Mouse (Mus musculus) common myeloid progenitor, adult 5-6 weeks (primary cell): ENCODE measurements around the gene Rab34. TPM values are rescaled to one million over a fixed set of nuclear protein-coding genes. Genes with fewer than 3 reads are reported as not detected.
A peak's percentile ranks its signal among the peaks of the same experiment; 100 is the strongest.

Experiments used
- ATAC-seq: replicated peaks from 2 replicates; pipeline ENCODE4 v1.8.0; 2016; ENCODE audit warnings: low read depth, mild to moderate bottlenecking, moderate TSS enrichment, inconsistent platforms; ENCODE audit not compliant: poor library complexity, severe bottlenecking
- total RNA-seq: library from RNA; stranded (forward); fragments of 200-1000, 187-1606 nt; gene quantifications from 2 replicates; pipeline ENCODE4 v1.2.3, GENCODE M21; 2017

Rab34 gene
- total RNA-seq, result 2.0 and 2.8 TPM in 2 replicates

DNA sequence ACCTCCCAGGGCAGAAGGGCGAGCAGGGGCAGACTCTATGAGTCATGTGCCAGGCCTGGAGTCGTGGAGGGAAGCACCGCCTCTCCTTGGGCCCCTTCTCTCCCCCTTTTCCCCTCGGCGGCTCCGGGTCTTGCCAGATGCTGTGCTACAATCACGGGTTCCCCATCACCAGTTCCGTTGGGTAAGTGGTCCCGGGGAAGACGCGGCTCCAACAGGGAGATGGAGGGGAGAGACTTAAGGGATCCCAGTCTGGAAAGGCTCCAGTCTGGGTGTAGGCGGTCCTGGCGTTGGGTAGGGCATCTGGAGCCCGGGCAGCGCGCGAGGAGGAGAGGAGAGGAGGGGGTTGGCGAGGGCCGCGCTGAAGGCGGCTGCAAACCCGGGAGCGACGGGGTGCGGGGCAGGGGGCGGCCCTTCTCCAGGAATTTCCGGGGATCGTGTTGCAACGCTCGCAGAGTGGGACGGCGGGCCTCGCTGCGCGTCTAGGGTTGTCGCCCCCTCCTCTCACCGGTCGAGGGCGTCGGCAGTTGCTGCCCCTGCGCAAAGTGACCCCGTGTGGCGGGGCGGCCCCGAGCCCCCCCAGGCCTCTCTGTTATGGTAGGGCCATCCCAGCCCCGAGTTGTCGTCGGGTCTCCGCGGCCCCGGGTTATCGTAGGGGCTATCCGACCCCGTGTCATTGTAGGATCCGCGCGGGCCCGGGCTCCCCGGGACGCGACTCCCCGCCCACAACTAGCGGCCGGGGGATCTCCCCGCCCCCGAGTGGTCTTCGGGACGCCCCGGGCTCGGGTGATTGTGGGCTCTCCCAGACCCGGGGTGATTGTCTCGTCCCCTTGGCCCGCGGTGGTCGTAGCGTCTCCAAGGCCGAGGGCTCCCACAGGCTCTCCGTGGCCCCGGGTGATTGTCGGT, at the start of gene Rab34:
TSS of gene Rab34 (plus strand) at position 100 of the 903 bp plus-strand sequence.
- no peak; the same call in 1 of the 2 replicates for ATAC-seq

DNA sequence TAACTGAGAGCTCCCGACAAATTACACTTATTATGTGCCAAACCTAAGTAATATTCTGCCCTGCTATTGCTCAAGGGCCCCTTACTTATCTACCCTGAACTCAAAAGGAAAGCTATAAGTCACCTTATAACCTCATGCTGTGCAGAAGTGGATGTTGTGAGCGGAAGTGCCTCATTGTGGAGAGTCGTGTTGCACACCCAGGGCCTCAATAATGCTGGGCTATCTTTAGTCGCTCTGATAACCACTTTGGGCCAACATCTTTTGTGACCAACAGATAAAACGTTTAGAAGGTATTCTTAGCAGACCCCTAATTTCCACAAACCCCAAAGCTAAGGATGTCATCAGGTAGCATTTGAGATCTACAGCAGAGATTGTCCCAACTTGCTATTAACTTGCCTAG, 47.6 kb upstream of the Rab34 start:
- no peak for ATAC-seq

DNA sequence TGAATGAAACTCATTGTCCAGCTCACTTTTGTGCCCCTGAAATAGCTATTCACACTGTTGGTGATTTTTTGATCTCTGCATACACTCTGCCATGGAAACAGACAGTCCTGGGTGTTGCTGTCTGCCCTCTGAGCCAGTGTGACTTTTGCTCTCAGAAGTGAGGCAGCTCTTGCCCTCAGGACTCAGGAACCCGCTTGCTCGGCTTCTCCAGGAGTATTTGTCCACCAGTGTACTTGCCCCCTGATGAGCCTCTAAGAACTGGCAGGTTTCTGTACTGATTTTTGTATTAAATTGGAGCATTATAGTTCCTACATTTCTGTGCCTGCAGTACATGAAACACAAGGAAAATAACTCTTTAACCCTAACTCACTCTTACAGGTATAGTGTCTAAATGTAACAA, 44.7 kb upstream of the Rab34 start:
- no peak for ATAC-seq

DNA sequence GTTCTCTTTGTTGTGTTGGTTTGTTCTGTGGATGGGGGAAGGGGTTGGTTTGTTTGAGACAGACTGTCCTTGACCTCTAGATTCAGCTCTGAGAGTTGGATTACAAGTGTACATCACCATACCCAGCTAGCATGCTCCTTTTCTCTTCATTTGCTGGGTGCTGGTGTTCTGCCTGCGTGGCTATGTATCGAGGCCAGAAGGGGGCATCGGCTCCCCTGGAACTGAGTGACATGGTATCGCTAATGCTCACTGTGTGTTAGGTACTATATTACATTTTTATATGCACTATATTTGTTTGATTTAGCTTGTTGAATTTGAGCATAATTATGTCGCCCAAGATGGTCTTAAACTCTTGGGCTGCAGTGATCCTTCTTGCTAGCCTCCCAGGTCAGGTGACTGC, 42.1 kb upstream of the Rab34 start:
- ATAC-seq, result no peak

DNA sequence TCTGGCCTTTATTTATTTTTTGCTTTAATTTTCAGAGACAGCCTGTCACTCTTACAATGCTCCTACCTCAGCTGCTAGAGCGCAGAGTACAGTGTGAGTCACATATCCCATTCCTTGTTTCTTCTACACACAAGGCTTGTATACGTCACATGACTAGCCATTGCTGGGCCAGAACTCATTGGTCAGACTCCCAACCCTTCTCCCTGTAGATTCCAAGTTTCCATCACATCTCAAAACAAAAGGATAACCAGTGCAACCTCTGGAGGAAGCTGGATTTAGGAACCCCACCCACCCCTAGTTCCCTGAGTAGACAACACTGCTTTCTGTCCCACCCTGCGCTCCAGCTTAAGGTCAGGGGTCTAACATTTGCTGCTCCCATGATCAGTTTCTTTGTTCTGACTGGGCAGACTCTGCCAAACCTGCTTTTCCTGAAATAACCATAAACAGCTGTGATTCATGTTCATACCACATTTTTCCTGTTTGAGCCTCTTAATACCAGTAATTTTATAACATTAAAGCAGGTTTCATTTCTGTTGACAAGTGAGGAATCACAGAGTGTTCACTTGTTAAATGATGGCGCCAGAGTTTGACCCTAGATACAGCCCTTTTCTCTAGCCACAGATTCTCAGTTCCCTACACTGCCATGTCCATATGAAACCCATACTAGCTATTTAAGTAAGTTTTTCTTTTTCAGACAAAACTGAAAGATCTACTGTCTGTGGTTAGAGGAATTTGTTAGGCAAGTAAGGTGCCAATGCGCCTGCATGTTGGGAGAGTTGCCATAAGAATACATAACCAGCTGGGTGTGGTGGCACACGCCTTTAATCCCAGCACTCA, 41.3 kb upstream of the Rab34 start:
- no peak for ATAC-seq

DNA sequence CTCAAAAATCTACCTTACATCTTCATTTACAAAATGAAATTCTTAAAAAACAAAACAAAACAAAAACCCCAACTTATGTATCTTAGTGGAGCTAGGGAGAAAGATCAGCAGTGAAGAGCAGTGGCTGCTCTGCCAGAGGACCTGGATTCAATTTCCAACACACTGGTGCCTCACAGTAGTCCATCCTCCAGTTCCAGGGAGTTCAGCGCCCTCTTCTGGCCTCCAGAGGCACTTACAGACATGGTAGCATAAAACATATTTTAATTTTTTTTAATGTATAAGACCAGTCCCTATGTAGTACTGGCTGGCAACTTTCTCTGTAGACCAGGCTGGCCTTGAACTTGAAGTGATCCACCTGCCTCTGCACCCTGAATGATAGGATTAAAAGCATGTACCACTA, 37.1 kb upstream of the Rab34 start:
- peak; percentile 60 for ATAC-seq

DNA sequence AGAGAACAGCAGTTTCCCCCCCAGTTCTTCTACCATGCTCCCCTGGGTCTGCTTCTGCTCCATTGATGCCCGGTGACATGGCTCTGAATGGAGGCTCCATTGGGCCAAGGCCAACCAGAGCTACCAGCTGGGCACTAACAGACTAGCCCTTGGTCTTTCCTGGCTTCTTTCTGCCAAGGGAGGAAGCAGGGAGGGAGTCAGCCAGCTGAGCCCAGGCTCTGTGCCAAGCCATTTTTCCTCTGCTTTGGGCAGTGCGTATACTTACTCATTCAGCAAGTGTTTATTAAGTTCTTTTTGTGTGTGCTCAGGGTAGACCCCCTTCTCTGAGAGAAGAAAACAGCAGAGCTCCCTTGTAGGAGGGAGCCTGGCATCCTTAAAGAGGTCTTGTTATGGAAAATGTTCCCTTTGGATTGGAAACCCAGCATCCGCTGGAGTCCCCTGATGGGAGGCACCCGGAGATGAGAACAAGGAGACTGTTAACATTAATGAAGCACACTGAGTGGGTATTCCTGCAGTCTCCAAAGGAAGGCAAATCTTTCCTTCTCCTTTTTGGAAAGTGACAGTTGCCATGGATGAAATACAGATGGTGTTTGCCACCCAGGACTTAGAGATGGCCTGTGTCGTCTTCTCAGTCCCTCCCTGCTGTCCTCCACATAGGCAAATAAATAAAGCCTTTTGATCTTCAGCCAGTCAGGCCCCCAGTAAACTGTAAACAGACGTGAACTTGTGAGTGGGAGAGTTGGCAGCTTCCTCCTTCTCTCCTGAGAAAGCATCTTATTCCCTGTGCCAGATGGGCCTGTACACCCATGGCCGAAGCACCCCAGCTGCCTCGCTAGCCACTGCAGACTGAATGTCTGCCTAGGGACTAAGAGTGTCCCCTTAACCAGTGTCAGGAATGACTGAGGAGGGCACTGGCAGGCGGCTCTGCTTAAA, 35.7 kb upstream of the Rab34 start:
- ATAC-seq, result no peak

DNA sequence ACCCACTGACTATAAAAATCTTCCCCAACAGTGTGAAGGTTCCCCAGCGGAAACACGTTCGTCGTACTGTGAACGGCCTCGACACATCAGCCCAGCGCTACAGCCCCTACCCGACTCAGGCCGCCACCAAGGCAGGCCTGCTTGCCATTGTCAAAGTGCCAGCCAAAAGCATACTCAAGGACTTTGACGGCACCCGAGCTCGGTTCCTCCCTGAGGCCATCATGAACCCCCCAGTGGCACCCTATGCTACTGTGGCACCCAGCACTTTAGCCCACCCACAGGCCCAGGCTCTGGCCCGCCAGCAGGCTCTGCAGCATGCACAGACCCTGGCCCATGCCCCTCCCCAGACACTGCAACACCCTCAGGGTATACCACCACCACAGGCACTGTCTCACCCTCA, 34.5 kb upstream of the Rab34 start:
- ATAC-seq, result no peak

DNA sequence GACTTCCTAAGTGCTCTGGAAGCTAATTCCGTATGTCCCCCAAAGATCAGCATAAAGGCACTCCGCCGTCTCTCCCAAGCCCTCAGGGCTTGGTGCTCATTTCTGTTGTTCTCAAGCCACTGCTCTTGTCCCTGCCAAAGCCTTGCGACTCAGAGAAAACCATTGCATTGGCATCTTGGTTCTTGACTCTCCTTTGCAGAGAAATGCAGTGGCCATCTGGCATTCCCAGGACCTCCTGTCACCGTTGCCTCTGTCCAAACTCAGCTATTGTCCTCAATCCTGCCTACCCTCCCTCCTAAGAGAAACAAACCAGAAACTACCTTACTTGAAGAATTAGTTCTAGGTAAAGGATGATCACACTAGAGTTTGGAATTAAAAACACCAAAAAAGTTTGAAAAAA, 32.6 kb upstream of the Rab34 start:
- ATAC-seq, result no peak

DNA sequence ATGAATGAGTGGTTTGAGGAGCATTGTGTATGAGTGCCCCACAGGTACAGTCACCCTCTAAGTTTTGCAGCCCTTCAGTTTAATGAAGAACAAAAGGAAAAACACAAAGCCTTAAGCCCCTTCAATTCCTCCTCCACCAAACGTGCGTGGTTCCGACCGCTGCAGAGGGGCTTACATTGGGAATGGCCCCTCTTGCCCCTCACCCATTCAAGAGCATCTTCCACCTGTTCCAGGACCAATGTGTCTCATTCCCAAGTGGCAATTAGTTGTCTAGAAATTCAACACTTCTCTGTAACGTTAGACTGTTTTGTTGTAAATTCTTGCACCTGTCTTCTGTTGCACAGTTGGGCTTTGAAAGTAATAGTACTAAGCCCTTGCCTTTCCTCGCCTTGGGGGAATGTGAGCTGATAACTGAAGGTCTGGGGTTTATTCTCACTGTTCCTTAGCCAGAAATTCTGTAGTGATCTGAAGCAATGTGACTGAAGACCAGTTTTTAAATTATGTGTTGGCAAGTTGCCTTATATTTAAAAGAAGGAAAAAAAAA, 32.0 kb upstream of the Rab34 start:
- no peak for ATAC-seq

DNA sequence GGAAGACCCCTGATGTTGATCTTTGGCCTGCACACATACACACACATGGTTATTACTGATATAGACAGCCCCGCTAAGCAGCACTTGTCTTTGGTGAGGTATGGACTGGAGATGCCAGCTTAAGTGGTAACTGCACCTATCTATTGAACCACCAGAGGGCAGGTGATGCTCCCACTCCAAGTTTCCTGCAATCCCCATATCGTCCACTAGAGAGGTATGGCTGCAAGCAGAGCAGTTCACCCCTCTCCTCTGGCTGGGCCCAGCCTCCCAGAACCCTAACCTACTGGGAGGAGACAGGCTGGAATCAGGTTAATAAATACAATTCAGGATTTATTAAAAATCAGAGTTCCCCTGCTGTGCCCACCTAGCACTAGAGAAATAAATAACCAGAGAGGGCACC, 29.1 kb upstream of the Rab34 start:
- peak; percentile 93 for ATAC-seq

DNA sequence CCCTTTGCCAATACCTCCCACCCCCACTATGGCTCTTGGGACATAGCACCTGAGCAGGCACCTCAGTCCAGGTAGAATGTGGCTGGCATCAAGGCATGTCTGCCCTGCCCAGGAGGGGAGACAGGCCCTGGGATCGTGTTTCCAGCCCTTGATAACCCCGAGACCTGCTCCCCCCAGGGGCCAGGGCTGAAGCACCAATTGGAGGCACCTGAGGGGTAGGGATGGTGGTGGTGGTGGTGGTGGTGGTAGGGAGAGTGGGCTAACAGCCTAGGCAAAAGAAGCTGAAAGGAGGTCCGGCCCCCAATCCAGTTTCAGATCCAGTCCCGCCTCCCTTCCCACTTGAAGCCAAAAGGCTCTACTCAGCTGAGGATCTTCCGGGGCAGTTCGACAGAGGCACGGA, 28.7 kb upstream of the Rab34 start:
- no peak for ATAC-seq

DNA sequence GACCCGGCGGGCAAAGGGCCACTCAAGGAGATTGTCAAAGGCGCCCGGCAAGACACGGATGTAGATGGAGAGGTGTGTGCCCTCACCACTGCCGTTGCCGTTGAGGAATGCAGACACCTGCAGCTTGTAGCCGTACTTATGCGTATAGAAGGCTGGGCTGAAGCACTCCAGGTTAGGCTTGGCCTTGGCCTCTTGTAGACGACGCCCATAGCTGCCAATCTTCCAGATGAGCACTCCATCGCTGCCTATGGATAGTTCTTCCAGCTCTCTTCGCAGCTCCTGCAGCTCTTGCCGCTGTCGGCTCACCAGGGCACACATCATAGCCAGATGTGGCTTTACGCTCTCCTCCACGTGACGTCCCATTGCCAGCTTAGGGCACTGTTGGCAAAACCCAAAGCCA, 28.1 kb upstream of the Rab34 start:
- ATAC-seq, result no peak

DNA sequence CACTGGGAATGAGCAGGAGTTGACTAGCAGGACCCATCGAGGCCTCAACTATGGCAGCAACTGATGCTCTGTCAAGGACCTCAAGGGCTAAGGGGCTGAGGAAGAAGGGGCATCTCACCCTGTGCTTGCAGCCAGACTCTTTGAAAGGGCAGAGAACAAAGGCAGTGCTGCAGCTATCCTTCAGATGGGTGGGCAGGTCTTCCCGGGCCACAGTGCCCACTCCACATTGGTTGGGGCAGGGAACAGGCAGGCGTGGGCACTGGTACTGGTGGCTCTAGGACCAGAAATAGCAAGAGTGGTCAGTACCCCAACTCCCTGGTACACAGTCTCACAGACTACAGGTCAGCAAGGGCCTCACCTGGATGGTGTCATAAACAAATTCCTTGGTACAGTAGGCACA, 27.6 kb upstream of the Rab34 start:
- no peak for ATAC-seq

DNA sequence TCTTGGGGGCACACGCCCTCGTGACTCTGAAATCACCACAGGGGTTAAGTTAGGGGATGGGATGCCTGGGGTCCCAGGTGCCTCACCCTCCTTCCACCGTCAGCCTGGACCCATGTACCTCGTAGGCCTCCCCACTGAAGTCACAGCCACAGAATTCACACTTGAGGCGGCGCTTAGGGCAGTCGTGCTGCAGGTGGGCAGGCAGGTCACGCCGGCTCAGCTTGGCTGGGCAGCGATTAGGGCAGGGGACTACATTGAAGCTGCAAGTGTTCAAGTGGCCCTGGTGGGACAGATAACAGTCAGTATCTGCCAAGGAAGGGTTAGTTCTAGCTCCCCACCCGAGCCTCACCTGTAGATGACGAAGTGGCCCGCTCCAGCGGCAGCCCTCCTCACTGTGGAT, 27.1 kb upstream of the Rab34 start:
- ATAC-seq, result no peak

DNA sequence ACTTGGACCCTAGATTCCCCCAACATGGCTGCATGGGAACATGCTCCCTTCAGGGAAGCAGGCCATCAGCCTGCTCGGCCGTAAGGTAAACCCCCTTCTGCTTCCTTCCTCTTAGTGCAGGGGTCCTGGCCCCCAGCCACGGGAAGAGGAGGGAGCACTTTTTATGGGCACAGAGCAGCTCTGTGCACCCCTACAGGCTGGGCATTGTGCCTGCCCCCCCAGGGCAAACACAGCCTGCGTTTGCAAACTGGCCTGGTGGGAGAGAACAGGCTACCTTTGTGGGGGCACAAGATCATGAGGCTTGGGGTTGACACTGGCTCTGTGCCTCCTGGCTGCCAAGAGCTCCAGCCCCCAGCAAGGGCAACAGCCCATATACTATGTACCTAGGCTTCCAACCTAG, 26.3 kb upstream of the Rab34 start:
- no peak for ATAC-seq

DNA sequence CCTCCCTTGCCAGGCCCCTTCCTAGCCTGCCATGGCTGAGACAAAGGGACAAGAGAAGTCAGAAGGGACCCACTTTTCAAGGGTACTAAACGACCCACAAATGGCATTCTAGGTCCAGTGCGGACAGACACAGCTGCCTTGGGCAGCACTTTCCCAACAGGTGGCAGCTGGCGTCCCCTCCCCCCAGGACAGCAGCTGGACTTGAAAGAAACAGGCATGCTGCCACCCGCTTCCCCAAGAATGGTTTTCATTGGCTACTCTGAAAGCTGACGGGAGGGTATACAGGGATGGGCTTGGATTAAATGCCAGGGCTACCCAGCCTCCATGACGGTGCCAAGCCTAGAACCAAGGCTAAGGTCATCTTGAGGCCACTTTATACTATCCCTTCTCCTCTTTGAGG, 25.7 kb upstream of the Rab34 start:
- no peak for ATAC-seq

DNA sequence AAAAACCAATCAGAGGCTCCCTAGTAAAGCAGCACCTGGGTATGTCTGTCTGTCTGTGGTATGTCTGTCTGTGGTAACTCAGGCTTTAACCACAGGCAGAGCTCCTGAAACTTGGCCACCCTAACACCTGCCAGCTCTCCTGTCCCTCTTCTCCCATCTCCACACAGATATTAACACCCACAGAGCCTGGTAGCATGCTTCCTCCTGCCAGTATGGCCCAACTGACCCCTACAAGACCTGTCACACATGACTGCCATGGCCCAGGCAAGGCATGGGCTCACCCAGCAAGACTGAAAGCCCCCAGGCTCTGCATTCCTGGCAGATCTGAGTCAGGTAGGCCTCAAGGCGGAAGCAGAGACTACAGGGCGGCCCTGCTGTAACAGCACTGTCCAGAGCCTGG, 25.2 kb upstream of the Rab34 start:
- no peak for ATAC-seq

DNA sequence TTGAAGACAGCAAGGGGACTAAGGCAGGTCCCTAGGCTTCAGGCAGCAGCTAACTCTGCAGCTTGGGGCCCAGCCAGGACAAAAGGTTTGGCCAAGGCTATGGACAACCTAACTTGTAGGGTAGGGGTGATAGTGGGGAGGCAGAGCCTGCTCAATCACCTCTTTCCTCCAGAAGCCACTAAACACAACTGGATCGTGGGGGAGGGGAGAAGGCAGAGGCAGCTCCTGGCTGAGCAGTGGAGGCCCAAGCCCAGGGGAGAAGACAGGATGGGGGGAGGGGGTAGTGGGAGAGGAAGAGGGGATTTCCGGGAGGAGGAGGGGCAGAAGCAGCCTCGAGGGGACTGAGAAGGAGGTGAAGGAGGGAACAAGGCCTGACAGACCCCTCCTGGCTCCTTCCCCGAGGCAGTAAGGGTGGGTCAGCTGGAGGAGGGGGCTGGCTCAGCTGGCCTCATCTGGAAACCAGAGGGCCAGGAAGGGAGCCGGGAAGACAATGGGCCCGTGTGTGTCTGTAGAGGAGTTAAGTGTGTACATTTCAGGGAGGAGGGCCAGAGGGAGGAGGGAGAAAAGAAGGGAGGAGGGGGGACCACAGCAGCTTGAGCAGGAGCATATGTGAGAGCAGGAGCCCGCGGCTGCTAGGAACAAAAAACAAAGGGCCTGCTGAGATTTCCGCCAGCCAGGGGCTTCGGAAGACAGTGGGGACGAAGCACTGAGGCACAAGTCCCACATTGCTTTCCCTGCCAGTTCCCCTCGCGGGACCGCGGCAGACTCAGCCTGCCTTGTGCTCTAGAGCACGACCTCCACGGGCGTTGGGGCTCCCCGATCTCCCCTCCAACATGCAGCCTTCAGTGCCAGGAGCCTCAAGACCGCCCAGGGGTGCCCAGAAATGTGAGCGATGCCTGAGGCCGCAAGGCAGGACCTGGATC, 24.3 kb upstream of the Rab34 start:
- no peak for ATAC-seq
